Mouse (Mus musculus): ENCODE results near the gene Syngap1. TPM values are rescaled to one million over a fixed set of nuclear protein-coding genes. Genes with fewer than 3 reads are reported as not detected.

Gene Syngap1
- polyA plus RNA-seq, 1 experiment from 2014 or later: 4.7 TPM

- no peaks in the 10 kb centered on the region for H3K27me3 ChIP-seq (ENCODE audit: control insufficient read depth, insufficient read depth, low read length)
- H3K4me3 ChIP-seq (ENCODE audit: low read depth, low read length): no peak overlapping the region
- no peaks in the 10 kb centered on the region for H3K9me3 ChIP-seq (ENCODE audit: control insufficient read depth, low read length)
- DNase-seq (ENCODE audit: low spot score) (no peak), ATAC-seq (ENCODE audit: low FRiP score) (no peak)
- H3K9ac ChIP-seq (ENCODE audit: low read depth, low read length): no peak overlapping the region
- H3K27ac ChIP-seq (ENCODE audit: low read depth, low read length): no peak overlapping the region
- WGBS: 92% methylated on average over 18 of the region's 18 CpGs
- peaks cover 15% of the 10 kb centered on the region for H3K4me1 ChIP-seq (replicated peaks; ENCODE audit: control insufficient read depth, insufficient read depth, low read length)
- H3K4me2 ChIP-seq (replicated peaks; ENCODE audit: low read depth, low read length): no peak overlapping the region
- H3K36me3 ChIP-seq (ENCODE audit: control insufficient read depth, insufficient read depth, low read length): peaks cover 20% of the 10 kb centered on the region
These were observed 15.8 kb downstream of the Syngap1 start for GRCm38 (mm10) chr17:26956895-26957294.

- ATAC-seq (ENCODE audit: low FRiP score): no peak
- no peaks in the 10 kb centered on the region for H3K27me3 ChIP-seq (ENCODE audit: control insufficient read depth, insufficient read depth, low read length)
- H3K9ac ChIP-seq (ENCODE audit: low read depth, low read length): no peak overlapping the region
- H3K27ac ChIP-seq (ENCODE audit: low read depth, low read length): no peak overlapping the region
- DNase-seq (ENCODE audit: low spot score): no peak
- WGBS: 98% methylated on average over 5 of the region's 5 CpGs
- peaks cover 23% of the 10 kb centered on the region for H3K36me3 ChIP-seq (ENCODE audit: control insufficient read depth, insufficient read depth, low read length)
- H3K9me3 ChIP-seq (ENCODE audit: control insufficient read depth, low read length): no peaks in the 10 kb centered on the region
- peaks cover 7% of the 10 kb centered on the region; the same call in 1 of the 2 replicates for H3K4me1 ChIP-seq (replicated peaks; ENCODE audit: control insufficient read depth, insufficient read depth, low read length)
- no peak overlapping the region for H3K4me3 ChIP-seq (ENCODE audit: low read depth, low read length)
- H3K4me2 ChIP-seq (replicated peaks; ENCODE audit: low read depth, low read length): no peak overlapping the region
These were observed 16.8 kb downstream of the Syngap1 start for GRCm38 (mm10) chr17:26957872-26958271.

GRCm38 (mm10) chr17:26958880-26959279 lies 17.8 kb downstream of the Syngap1 start:
- H3K9ac ChIP-seq (ENCODE audit: low read depth, low read length): no peak overlapping the region
- H3K4me1 ChIP-seq (replicated peaks; ENCODE audit: control insufficient read depth, insufficient read depth, low read length): 0 out of 2 replicates have a peak, but pooled peaks cover 2% of the 10 kb centered on the region
- no peaks in the 10 kb centered on the region for H3K9me3 ChIP-seq (ENCODE audit: control insufficient read depth, low read length)
- H3K4me2 ChIP-seq (replicated peaks; ENCODE audit: low read depth, low read length): no peak overlapping the region
- 60% methylated on average over 5 of the region's 5 CpGs for WGBS
- no peak overlapping the region for H3K4me3 ChIP-seq (ENCODE audit: low read depth, low read length)
- H3K27me3 ChIP-seq (ENCODE audit: control insufficient read depth, insufficient read depth, low read length): no peaks in the 10 kb centered on the region
- H3K36me3 ChIP-seq (ENCODE audit: control insufficient read depth, insufficient read depth, low read length): peaks cover 23% of the 10 kb centered on the region
- ATAC-seq (ENCODE audit: low FRiP score): no peak
- H3K27ac ChIP-seq (ENCODE audit: low read depth, low read length): no peak overlapping the region
- no peak for DNase-seq (ENCODE audit: low spot score)

- 92% methylated on average over 4 of the region's 4 CpGs for WGBS
- no peaks in the 10 kb centered on the region for H3K9me3 ChIP-seq (ENCODE audit: control insufficient read depth, low read length)
- H3K36me3 ChIP-seq (ENCODE audit: control insufficient read depth, insufficient read depth, low read length): peaks cover 23% of the 10 kb centered on the region
- no peaks in the 10 kb centered on the region for H3K27me3 ChIP-seq (ENCODE audit: control insufficient read depth, insufficient read depth, low read length)
- H3K27ac ChIP-seq (ENCODE audit: low read depth, low read length): no peak overlapping the region
- no peak overlapping the region for H3K9ac ChIP-seq (ENCODE audit: low read depth, low read length)
- no peak overlapping the region for H3K4me2 ChIP-seq (replicated peaks; ENCODE audit: low read depth, low read length)
- no peak overlapping the region for H3K4me3 ChIP-seq (ENCODE audit: low read depth, low read length)
- ATAC-seq (ENCODE audit: low FRiP score): no peak
- DNase-seq (ENCODE audit: low spot score): no peak
- H3K4me1 ChIP-seq (replicated peaks; ENCODE audit: control insufficient read depth, insufficient read depth, low read length): no peaks in the 10 kb centered on the region
These were observed 18.8 kb downstream of the Syngap1 start for GRCm38 (mm10) chr17:26959815-26960214.

GRCm38 (mm10) chr17:26961572-26962240 lies 20.7 kb downstream of the Syngap1 start:
- Histone ChIP-seq H3K27ac (ENCODE audit: low read depth, low read length) (no peak overlapping the region), H3K9me3 (ENCODE audit: control insufficient read depth, low read length) (no peaks in the 10 kb centered on the region), H3K27me3 (ENCODE audit: control insufficient read depth, insufficient read depth, low read length) (no peaks in the 10 kb centered on the region), H3K4me1 (replicated peaks; ENCODE audit: control insufficient read depth, insufficient read depth, low read length) (no peaks in the 10 kb centered on the region), H3K4me2 (replicated peaks; ENCODE audit: low read depth, low read length) (no peak overlapping the region), H3K9ac (ENCODE audit: low read depth, low read length) (no peak overlapping the region), H3K4me3 (ENCODE audit: low read depth, low read length) (no peak overlapping the region), H3K36me3 (ENCODE audit: control insufficient read depth, insufficient read depth, low read length) (peaks cover 21% of the 10 kb centered on the region)
- 87% methylated on average over 21 of the region's 21 CpGs for WGBS
- no peak for DNase-seq (ENCODE audit: low spot score)
- ATAC-seq (ENCODE audit: low FRiP score): no peak

GRCm38 (mm10) chr17:26966993-26967392 lies 25.9 kb downstream of the Syngap1 start:
- DNase-seq (ENCODE audit: low spot score) (no peak), ATAC-seq (ENCODE audit: low FRiP score) (no peak)
- H3K4me1 ChIP-seq (replicated peaks; ENCODE audit: control insufficient read depth, insufficient read depth, low read length): peaks cover 2% of the 10 kb centered on the region; the same call in 1 of the 2 replicates
- H3K9me3 ChIP-seq (ENCODE audit: control insufficient read depth, low read length): no peaks in the 10 kb centered on the region
- H3K9ac ChIP-seq (ENCODE audit: low read depth, low read length): no peak overlapping the region
- no peak overlapping the region for H3K4me2 ChIP-seq (replicated peaks; ENCODE audit: low read depth, low read length)
- no peaks in the 10 kb centered on the region for H3K27me3 ChIP-seq (ENCODE audit: control insufficient read depth, insufficient read depth, low read length)
- H3K36me3 ChIP-seq (ENCODE audit: control insufficient read depth, insufficient read depth, low read length): peaks cover 4% of the 10 kb centered on the region; the same call in 1 of the 2 replicates
- no peak overlapping the region for H3K27ac ChIP-seq (ENCODE audit: low read depth, low read length)
- WGBS: 90% methylated on average over 11 of the region's 11 CpGs
- H3K4me3 ChIP-seq (ENCODE audit: low read depth, low read length): no peak overlapping the region

GRCm38 (mm10) chr17:26967477-26967876 lies 26.4 kb downstream of the Syngap1 start:
- no peak for ATAC-seq (ENCODE audit: low FRiP score)
- peaks cover 4% of the 10 kb centered on the region; the same call in 1 of the 2 replicates for H3K36me3 ChIP-seq (ENCODE audit: control insufficient read depth, insufficient read depth, low read length)

GRCm38 (mm10) chr17:26968200-26968611 lies 27.2 kb downstream of the Syngap1 start:
- peaks cover 2% of the 10 kb centered on the region; the same call in 1 of the 2 replicates for H3K36me3 ChIP-seq (ENCODE audit: control insufficient read depth, insufficient read depth, low read length)
- no peak for DNase-seq (ENCODE audit: low spot score)
- H3K4me2 ChIP-seq (replicated peaks; ENCODE audit: low read depth, low read length): no peak overlapping the region
- no peak overlapping the region for H3K27ac ChIP-seq (ENCODE audit: low read depth, low read length)
- H3K9me3 ChIP-seq (ENCODE audit: control insufficient read depth, low read length): no peaks in the 10 kb centered on the region
- no peaks in the 10 kb centered on the region for H3K27me3 ChIP-seq (ENCODE audit: control insufficient read depth, insufficient read depth, low read length)
- ATAC-seq (ENCODE audit: low FRiP score): no peak
- no peak overlapping the region for H3K4me3 ChIP-seq (ENCODE audit: low read depth, low read length)
- H3K4me1 ChIP-seq (replicated peaks; ENCODE audit: control insufficient read depth, insufficient read depth, low read length): peaks cover 2% of the 10 kb centered on the region; the same call in 1 of the 2 replicates
- H3K9ac ChIP-seq (ENCODE audit: low read depth, low read length): no peak overlapping the region
- 73% methylated on average over 6 of the region's 6 CpGs for WGBS

More at GRCm38 (mm10) chr17:26967477-26967876, 26.4 kb downstream of the Syngap1 start:
- H3K4me3 ChIP-seq (ENCODE audit: low read depth, low read length): no peak overlapping the region
- H3K4me2 ChIP-seq (replicated peaks; ENCODE audit: low read depth, low read length): no peak overlapping the region
- 83% methylated on average over 6 of the region's 6 CpGs for WGBS
- H3K27me3 ChIP-seq (ENCODE audit: control insufficient read depth, insufficient read depth, low read length): no peaks in the 10 kb centered on the region
- no peak overlapping the region for H3K27ac ChIP-seq (ENCODE audit: low read depth, low read length)
- DNase-seq (ENCODE audit: low spot score): no peak
- H3K4me1 ChIP-seq (replicated peaks; ENCODE audit: control insufficient read depth, insufficient read depth, low read length): peaks cover 2% of the 10 kb centered on the region; the same call in 1 of the 2 replicates
- H3K9ac ChIP-seq (ENCODE audit: low read depth, low read length): no peak overlapping the region
- H3K9me3 ChIP-seq (ENCODE audit: control insufficient read depth, low read length): no peaks in the 10 kb centered on the region

GRCm38 (mm10) chr17:26969257-26969656 lies 28.2 kb downstream of the Syngap1 start:
- WGBS: 87% methylated on average over 6 of the region's 6 CpGs

More at GRCm38 (mm10) chr17:26969257-26969656, 28.2 kb downstream of the Syngap1 start:
- peaks cover 2% of the 10 kb centered on the region; the same call in 1 of the 2 replicates for H3K36me3 ChIP-seq (ENCODE audit: control insufficient read depth, insufficient read depth, low read length)
- H3K27me3 ChIP-seq (ENCODE audit: control insufficient read depth, insufficient read depth, low read length): no peaks in the 10 kb centered on the region
- ATAC-seq (ENCODE audit: low FRiP score) (no peak), DNase-seq (ENCODE audit: low spot score) (no peak)
- H3K4me2 ChIP-seq (replicated peaks; ENCODE audit: low read depth, low read length): no peak overlapping the region
- H3K4me3 ChIP-seq (ENCODE audit: low read depth, low read length): no peak overlapping the region
- H3K27ac ChIP-seq (ENCODE audit: low read depth, low read length): no peak overlapping the region
- peaks cover 6% of the 10 kb centered on the region; the same call in 1 of the 2 replicates for H3K4me1 ChIP-seq (replicated peaks; ENCODE audit: control insufficient read depth, insufficient read depth, low read length)
- no peak overlapping the region for H3K9ac ChIP-seq (ENCODE audit: low read depth, low read length)
- no peaks in the 10 kb centered on the region for H3K9me3 ChIP-seq (ENCODE audit: control insufficient read depth, low read length)

Measured in hindbrain, embryonic 11.5 days (tissue).